Mouse (Mus musculus) liver, embryonic 13.5 days (tissue): Measurements from ENCODE around the gene Fam3c. TPM values are rescaled to one million over a fixed set of nuclear protein-coding genes. Genes with fewer than 3 reads are reported as not detected.

ENCODE experiments used
- ATAC-seq: fragments of 200-750 bp; cut with Nextera tagmentation; 2 replicates; pipeline ENCODE4 v1.8.0; 2017; ENCODE audit warnings: low read depth, mild to moderate bottlenecking, moderate number of reproducible peaks, moderate library complexity
- DNase-seq: peaks from one replicate; pipeline ENCODE4 v3.0.0; 2022
- H3K27ac ChIP-seq: fragments of 300-500 bp; sonication (generic); 2 replicates; pipeline ENCODE4 v1.5.1; 2015; ENCODE audit warnings: moderate library complexity, mild to moderate bottlenecking, inconsistent platforms
- H3K27me3 ChIP-seq: fragments of 300-500 bp; sonication (generic); 2 replicates; pipeline ENCODE4 v1.6.1; 2015; ENCODE audit warnings: mild to moderate bottlenecking, inconsistent platforms
- H3K36me3 ChIP-seq: fragments of 300-500 bp; sonication (generic); 2 replicates; pipeline ENCODE4 v1.6.1; 2015; ENCODE audit warnings: mild to moderate bottlenecking, inconsistent platforms
- H3K4me1 ChIP-seq: fragments of 300-500 bp; sonication (generic); replicated peaks from 2 replicates; pipeline ENCODE4 v1.6.1; 2015; ENCODE audit warnings: inconsistent platforms
- H3K4me2 ChIP-seq: fragments of 300-500 bp; sonication (generic); 2 replicates; pipeline ENCODE4 v1.6.1; 2015; ENCODE audit warnings: inconsistent platforms, mild to moderate bottlenecking, moderate library complexity
- H3K4me3 ChIP-seq: fragments of 300-500 bp; sonication (generic); replicated peaks from 2 replicates; pipeline ENCODE4 v1.5.1; 2015; ENCODE audit warnings: mild to moderate bottlenecking, inconsistent platforms
- H3K9ac ChIP-seq: fragments of 300-500 bp; sonication (generic); 2 replicates; pipeline ENCODE4 v1.6.1; 2015; ENCODE audit warnings: mild to moderate bottlenecking, inconsistent platforms
- H3K9me3 ChIP-seq: fragments of 300-500 bp; sonication (generic); replicated peaks from 2 replicates; pipeline ENCODE4 v1.6.1; 2016; ENCODE audit warnings: inconsistent platforms
- WGBS: fragments of 180-500 bp; shearing (Covaris S2); methylation state at CpG from one replicate; pipeline ENCODE4 v1.1.7; 2015; ENCODE audit not compliant: insufficient replicate concordance; 5-methylcytosine and 5-hydroxymethylcytosine counted together
- polyA plus RNA-seq: library from polyadenylated mRNA; unstranded; fragments of >200 nt; fragmentation: Nextera tagmentation; extraction: Ambion mirVana; gene quantifications from 2 replicates; pipeline ENCODE4 v1.2.1, GENCODE M21; 2015

Gene Fam3c
- polyA plus RNA-seq, 1 experiment from 2014 or later, result 17.5 TPM

DNA sequence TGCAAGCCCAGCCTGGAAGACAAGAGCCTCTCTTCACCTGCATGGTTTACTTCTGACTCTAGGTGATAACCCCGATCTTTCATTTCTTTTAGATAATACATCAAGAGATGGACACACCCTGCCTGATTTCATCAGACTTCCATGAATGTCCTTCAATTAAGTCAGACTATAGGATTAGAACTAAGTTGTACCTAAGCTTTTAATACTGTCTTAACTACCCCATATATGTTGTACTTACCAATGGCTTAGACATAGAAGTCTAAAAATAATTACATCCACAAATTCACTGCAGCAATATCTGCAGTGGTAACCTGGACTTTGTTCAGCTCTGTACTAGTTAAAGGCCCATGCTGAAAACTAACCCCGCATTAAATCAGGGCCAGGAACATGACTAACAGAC lies 23.5 kb downstream of the Fam3c start:
- Histone ChIP-seq H3K4me1 (0 out of 2 replicates have a peak, but pooled peaks cover 3% of the 10 kb centered on the region), H3K4me2 (no peak overlapping the region), H3K36me3 (peaks cover 5% of the 10 kb centered on the region), H3K27me3 (no peaks in the 10 kb centered on the region), H3K4me3 (no peak overlapping the region), H3K9me3 (no peaks in the 10 kb centered on the region), H3K9ac (no peak overlapping the region), H3K27ac (no peak overlapping the region)
- DNase-seq (no peak), ATAC-seq (no peak)
- WGBS, result 81% methylated on average over 2 of the region's 2 CpGs

DNA sequence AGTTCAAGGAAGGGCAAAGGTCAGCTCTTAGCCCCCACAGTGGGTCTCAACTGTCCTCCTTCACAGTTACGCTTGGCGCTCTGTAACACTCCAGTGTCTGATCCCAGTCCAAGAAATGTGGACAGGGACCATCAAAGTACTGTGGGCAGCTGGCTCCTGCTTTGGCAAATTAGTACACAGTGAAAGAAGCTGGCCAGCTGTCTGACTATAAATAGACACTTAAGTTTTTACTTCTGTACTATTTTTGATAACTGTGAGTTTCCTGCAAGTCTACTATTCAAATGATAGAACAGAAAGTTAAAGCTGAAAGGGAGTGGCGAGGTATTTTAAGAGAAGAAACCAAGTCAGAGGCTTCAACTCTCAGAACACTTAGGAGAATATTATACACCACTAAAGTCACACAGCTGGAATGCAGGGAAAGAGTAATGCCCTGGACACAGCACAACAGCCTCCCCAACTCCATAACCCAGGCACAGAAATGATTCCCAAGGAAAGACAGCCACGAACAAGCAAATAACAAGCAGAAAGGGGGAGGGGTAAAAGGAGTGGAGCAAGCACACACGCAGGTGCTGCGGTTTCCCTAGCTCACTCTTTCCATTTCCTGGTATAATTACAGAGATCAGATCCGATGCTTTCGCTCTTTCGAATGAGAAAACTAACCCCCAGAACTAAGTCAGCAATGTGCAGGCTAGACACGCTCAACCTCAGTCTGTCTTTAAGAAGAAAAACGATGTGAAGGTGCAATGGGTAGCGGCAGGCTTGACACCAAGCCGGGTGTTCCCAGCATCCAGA lies 25.7 kb downstream of the Fam3c start:
- no peak overlapping the region for H3K4me2 ChIP-seq
- no peak for ATAC-seq
- DNase-seq, result no peak
- 0 out of 2 replicates have a peak, but pooled peaks cover 3% of the 10 kb centered on the region for H3K4me1 ChIP-seq
- no peaks in the 10 kb centered on the region for H3K9me3 ChIP-seq
- no peak overlapping the region for H3K4me3 ChIP-seq
- H3K9ac ChIP-seq, result no peak overlapping the region
- H3K27ac ChIP-seq, result no peak overlapping the region
- no peaks in the 10 kb centered on the region for H3K27me3 ChIP-seq
- H3K36me3 ChIP-seq, result peaks cover 7% of the 10 kb centered on the region
- 78% methylated on average over 13 of the region's 13 CpGs for WGBS

DNA sequence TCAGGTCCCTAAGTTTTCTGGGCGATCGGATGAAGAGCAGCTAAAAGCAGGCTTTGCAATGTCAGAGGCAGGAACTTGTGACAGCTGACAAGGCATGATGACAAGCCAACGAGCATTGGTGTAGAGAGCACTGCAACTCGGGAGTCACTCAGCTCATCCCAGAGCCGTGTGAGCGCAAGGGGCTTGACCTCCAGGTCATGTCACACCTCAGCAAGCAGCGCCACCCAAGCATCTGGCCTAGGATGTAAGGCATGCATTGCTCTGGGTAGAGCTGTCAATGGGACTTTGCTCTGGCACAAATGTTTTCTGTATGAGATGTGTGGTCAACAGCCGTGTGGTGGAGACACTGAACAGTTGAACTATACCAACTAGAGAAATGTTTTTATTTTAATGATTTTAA lies 28.1 kb downstream of the Fam3c start:
- 0 out of 2 replicates have a peak, but pooled peaks cover 3% of the 10 kb centered on the region for H3K4me1 ChIP-seq
- no peak for ATAC-seq
- no peak overlapping the region for H3K27ac ChIP-seq
- peaks cover 7% of the 10 kb centered on the region for H3K36me3 ChIP-seq
- no peak for DNase-seq
- 76% methylated on average over 8 of the region's 8 CpGs for WGBS
- H3K9me3 ChIP-seq, result no peaks in the 10 kb centered on the region
- no peak overlapping the region for H3K4me3 ChIP-seq
- H3K9ac ChIP-seq, result no peak overlapping the region
- H3K4me2 ChIP-seq, result no peak overlapping the region
- no peaks in the 10 kb centered on the region for H3K27me3 ChIP-seq

DNA sequence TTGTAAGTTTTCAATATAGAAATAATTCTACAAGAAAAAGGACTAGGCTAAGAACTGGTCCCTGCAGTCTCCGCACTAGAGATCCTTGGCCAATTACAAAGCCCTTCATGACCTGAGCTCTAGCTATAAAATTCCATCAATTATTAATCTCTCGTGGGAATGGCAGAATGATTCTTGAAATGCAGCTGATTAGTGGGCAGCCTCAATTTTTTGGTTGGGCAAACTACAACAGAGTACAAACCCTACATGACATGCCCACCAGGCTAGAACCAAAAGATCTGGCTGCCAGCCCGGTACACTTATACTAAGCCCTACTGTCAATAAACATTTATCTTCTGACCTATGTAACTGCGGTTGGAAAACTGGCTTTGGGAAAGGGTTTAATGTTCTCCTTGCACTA lies 29.0 kb downstream of the Fam3c start:
- Histone ChIP-seq H3K27me3 (no peaks in the 10 kb centered on the region), H3K9me3 (no peaks in the 10 kb centered on the region), H3K4me2 (no peak overlapping the region), H3K4me1 (no peaks in the 10 kb centered on the region), H3K9ac (no peak overlapping the region), H3K36me3 (peaks cover 7% of the 10 kb centered on the region), H3K27ac (no peak overlapping the region), H3K4me3 (no peak overlapping the region)
- DNase-seq (no peak), ATAC-seq (no peak)
- 76% methylated on average over 4 of the region's 4 CpGs for WGBS

DNA sequence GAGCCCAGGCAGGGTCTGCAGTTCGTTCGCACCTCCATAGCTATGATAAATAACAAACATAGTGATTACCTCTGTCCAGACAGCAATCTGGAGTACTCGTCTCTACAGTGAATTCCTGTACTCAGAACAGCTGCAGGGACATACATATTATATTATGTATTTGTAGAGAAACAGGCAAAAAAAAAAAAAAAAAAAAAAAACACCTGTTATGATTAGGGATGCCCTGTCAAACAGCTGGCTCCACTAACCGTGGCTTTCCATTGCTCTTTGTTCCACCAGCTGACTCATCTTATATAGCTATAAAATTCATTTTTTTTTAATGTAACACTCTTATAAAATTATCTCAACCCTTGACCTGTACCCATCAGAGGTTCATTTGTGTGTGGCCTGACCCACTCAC lies 29.8 kb downstream of the Fam3c start:
- Histone ChIP-seq H3K36me3 (peaks cover 7% of the 10 kb centered on the region), H3K4me1 (no peaks in the 10 kb centered on the region), H3K9ac (no peak overlapping the region), H3K4me3 (no peak overlapping the region), H3K4me2 (no peak overlapping the region), H3K9me3 (no peaks in the 10 kb centered on the region), H3K27ac (no peak overlapping the region), H3K27me3 (no peaks in the 10 kb centered on the region)
- WGBS, result 68% methylated on average over 4 of the region's 4 CpGs
- ATAC-seq (no peak), DNase-seq (no peak)

DNA sequence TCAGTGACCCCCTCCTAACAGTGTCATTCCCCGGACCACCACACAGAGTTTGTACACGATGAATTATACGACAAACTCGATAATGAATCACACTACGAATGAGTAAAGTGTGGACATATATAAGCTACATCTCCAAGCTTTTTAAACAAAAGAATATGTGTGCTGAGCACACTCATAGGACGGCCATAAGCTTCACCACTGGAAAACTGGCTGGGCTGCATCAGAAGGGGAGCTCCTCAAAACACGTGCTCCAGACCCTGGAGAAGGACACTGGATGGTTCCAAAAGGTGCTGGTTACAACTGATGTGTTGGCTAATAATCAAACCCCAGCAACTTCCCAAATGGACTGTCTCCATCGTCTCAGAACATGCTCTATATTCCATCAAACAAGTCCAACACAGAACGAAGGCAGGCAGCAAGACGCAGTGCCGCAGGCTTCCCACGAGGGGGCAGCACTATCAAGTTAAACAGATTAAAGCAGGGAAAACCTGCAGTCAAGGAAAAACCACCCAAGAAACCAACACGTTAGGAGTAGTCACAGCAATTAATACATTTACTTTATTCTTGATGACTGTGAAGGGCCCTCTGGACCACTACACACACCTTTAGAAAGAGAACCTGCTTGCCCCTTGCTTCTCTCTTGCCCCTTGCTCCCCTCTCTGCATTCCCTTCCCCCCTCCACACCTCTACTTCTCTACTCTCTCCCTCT lies 30.5 kb downstream of the Fam3c start:
- Histone ChIP-seq H3K9ac (no peak overlapping the region), H3K9me3 (no peaks in the 10 kb centered on the region), H3K4me1 (no peaks in the 10 kb centered on the region), H3K27me3 (no peaks in the 10 kb centered on the region), H3K4me2 (no peak overlapping the region), H3K36me3 (peaks cover 11% of the 10 kb centered on the region), H3K27ac (no peak overlapping the region), H3K4me3 (no peak overlapping the region)
- WGBS, result 52% methylated on average over 13 of the region's 13 CpGs
- DNase-seq, result peak; percentile 23
- ATAC-seq, result 0 out of 2 replicates have a peak, but pooled peaks have one; percentile 39

DNA sequence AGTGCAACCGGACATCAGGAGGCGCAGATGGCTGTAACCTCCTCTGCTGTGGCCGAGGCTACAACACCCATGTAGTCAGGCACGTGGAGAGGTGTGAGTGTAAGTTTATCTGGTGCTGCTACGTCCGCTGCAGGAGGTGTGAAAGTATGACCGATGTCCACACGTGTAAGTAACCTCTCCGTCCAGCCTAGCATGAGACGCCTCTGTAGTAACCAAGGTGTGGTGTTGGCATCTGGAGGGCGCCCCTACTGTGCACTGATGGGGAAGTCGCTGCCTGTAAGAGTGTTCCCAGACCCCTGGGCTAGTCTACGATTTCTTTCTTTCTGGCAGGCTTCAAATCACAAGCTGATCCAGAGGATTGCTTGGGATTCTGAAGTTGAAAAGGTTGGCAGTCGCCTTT lies 58.0 kb downstream of the Fam3c start:
- DNase-seq (no peak), ATAC-seq (no peak)
- no peaks in the 10 kb centered on the region for H3K36me3 ChIP-seq
- H3K9me3 ChIP-seq, result no peaks in the 10 kb centered on the region
- H3K27ac ChIP-seq, result no peak overlapping the region
- H3K9ac ChIP-seq, result no peak overlapping the region
- no peak overlapping the region for H3K4me2 ChIP-seq
- H3K27me3 ChIP-seq, result no peaks in the 10 kb centered on the region
- no peak overlapping the region for H3K4me3 ChIP-seq
- 0 out of 2 replicates have a peak, but pooled peaks cover 2% of the 10 kb centered on the region for H3K4me1 ChIP-seq
- 51% methylated on average over 14 of the region's 14 CpGs for WGBS

DNA sequence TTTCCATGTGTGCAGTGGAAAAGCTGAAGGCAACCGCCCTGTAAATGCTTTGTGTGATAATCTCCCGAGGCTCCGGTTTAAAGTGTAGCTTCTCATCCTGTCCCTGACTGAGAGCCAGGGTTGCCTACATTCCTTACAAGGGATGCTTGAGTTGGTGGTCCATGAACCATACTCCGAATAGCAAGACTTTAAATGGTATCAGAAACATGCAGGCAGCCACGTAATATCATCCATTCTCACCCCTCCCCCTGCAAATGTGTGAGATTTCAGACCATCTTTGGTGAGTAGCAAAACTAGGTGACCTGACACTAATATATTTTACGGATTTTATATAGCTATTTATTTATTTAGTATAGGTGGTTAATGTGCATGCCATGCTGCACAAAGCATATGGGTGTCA lies 59.0 kb downstream of the Fam3c start:
- H3K4me2 ChIP-seq, result no peak overlapping the region
- no peaks in the 10 kb centered on the region for H3K9me3 ChIP-seq
- H3K4me3 ChIP-seq, result no peak overlapping the region
- H3K27ac ChIP-seq, result no peak overlapping the region
- no peak for ATAC-seq
- no peak for DNase-seq
- peaks cover 1% of the 10 kb centered on the region; the same call in 1 of the 2 replicates for H3K27me3 ChIP-seq
- 76% methylated on average over 6 of the region's 6 CpGs for WGBS
- H3K36me3 ChIP-seq, result no peaks in the 10 kb centered on the region
- H3K4me1 ChIP-seq, result 0 out of 2 replicates have a peak, but pooled peaks cover 2% of the 10 kb centered on the region
- H3K9ac ChIP-seq, result no peak overlapping the region

DNA sequence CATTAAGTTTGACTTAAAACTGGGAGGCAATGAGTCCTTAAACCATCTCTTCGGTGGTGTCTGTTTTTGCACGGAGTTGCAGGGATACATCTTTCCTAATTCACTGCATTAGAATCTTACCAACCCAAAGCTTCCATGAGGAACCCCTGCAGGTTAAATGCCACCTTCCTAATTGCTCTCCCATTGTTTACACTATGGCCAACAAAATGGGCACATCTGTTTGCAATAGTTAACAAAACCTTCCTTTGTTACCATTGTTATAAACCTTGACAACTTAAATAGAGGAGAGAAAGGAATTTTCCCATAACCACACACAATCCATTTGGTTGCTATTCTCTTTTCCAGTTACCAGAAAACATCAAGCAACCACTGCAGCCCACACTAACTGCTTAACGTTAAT lies 62.1 kb downstream of the Fam3c start:
- no peak for ATAC-seq
- WGBS, result 52% methylated on average over 3 of the region's 3 CpGs
- H3K27ac ChIP-seq, result no peak overlapping the region
- H3K36me3 ChIP-seq, result no peaks in the 10 kb centered on the region
- no peak overlapping the region for H3K4me3 ChIP-seq
- H3K9ac ChIP-seq, result no peak overlapping the region
- no peak overlapping the region for H3K4me2 ChIP-seq
- H3K4me1 ChIP-seq, result peaks cover 2% of the 10 kb centered on the region; the same call in 1 of the 2 replicates
- H3K27me3 ChIP-seq, result peaks cover 22% of the 10 kb centered on the region
- no peaks in the 10 kb centered on the region for H3K9me3 ChIP-seq
- DNase-seq, result no peak

DNA sequence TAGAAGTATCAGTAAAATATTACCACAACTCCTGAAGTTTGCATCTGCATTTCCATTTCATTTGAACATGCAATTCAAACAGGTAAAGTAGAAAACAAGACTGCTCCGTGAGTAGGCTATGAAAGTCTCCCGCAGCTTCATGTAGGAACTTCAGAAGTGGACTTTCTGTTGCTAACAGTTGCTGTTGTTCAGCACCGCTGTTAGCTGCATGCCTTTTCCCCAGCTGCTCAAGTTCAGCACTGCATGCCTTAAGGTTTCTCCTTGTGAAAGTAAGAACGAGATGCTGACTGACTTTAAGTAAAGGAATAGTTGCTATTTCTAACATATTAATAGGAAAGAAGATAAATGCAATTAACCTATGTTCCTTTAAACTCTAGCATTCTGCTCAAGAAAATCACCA lies 64.0 kb downstream of the Fam3c start:
- 41% methylated on average over 4 of the region's 4 CpGs for WGBS
- peaks cover 41% of the 10 kb centered on the region for H3K27me3 ChIP-seq
- no peaks in the 10 kb centered on the region for H3K36me3 ChIP-seq
- no peak overlapping the region for H3K4me2 ChIP-seq
- H3K9me3 ChIP-seq, result no peaks in the 10 kb centered on the region
- H3K4me3 ChIP-seq, result no peak overlapping the region
- H3K9ac ChIP-seq, result no peak overlapping the region
- no peak for DNase-seq
- no peak for ATAC-seq
- peaks cover 6% of the 10 kb centered on the region; the same call in 1 of the 2 replicates for H3K4me1 ChIP-seq
- H3K27ac ChIP-seq, result no peak overlapping the region

DNA sequence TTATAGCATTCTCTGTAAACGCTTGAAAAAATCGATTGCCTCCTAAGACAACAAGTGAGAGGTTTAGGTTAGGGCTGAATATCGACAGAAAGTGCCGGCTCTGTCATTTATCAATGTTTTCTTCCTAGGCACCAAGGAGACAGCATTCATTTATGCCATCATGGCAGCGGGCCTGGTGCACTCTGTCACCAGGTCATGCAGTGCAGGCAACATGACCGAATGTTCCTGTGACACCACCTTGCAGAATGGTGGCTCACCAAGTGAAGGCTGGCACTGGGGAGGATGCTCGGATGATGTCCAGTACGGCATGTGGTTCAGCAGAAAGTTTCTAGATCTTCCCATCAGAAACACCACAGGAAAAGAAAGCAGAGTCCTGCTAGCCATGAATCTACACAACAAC lies 65.3 kb downstream of the Fam3c start:
- WGBS, result 62% methylated on average over 8 of the region's 8 CpGs
- Histone ChIP-seq H3K4me2 (no peak overlapping the region), H3K9ac (no peak overlapping the region), H3K4me3 (no peak overlapping the region), H3K27ac (no peak overlapping the region), H3K36me3 (no peaks in the 10 kb centered on the region), H3K27me3 (peaks cover 46% of the 10 kb centered on the region), H3K9me3 (no peaks in the 10 kb centered on the region), H3K4me1 (peaks cover 6% of the 10 kb centered on the region; the same call in 1 of the 2 replicates)
- ATAC-seq, result no peak
- no peak for DNase-seq
